Mouse (Mus musculus) neural tube, embryonic 15.5 days (tissue): ENCODE results near the gene E430018J23Rik. TPM values are rescaled to one million over a fixed set of nuclear protein-coding genes. Genes with fewer than 3 reads are reported as not detected.

ENCODE experiments used
- polyA plus RNA-seq: library from polyadenylated mRNA; unstranded; fragments of >200 nt; fragmentation: Nextera tagmentation; extraction: Ambion mirVana; gene quantifications from 2 replicates; pipeline ENCODE4 v1.2.1, GENCODE M21; 2015

The E430018J23Rik gene
- polyA plus RNA-seq, 1 experiment from 2014 or later = 5.0 TPM

Other genes starting within 250 kb of the E430018J23Rik start
- gene Cd2bp2, start 197.6 kb downstream of the E430018J23Rik start, polyA plus RNA-seq = 64.2 and 65.8 TPM in 2 replicates
- gene Tbc1d10b, start 185.2 kb downstream of the E430018J23Rik start, polyA plus RNA-seq = 30.0 and 35.6 TPM in 2 replicates
- gene Mylpf, start 184.7 kb downstream of the E430018J23Rik start, polyA plus RNA-seq = 42.1 and 72.2 TPM in 2 replicates
- gene Zfp553, start 160.6 kb downstream of the E430018J23Rik start, polyA plus RNA-seq = 47.5 and 48.8 TPM in 2 replicates
- 15.8 and 40.6 TPM in 2 replicates for gene Sept1, start 160.5 kb downstream of the E430018J23Rik start, polyA plus RNA-seq
- gene Zfp771, start 149.4 kb downstream of the E430018J23Rik start, polyA plus RNA-seq = 72.3 and 83.5 TPM in 2 replicates
- 128 and 136 TPM in 2 replicates for gene Dctpp1, start 132.9 kb downstream of the E430018J23Rik start, polyA plus RNA-seq
- 67.5 and 73.1 TPM in 2 replicates for gene Sephs2, start 119.6 kb downstream of the E430018J23Rik start, polyA plus RNA-seq
- gene Itgal, start 97.4 kb downstream of the E430018J23Rik start, polyA plus RNA-seq = 0.18 and 5.4 TPM in 2 replicates
- gene Zfp768, start 48.0 kb downstream of the E430018J23Rik start, polyA plus RNA-seq = 17.4 and 17.8 TPM in 2 replicates
- 8.1 and 8.5 TPM in 2 replicates for gene Zfp747, start 17.6 kb downstream of the E430018J23Rik start, polyA plus RNA-seq
- gene 9130019O22Rik, start 6.5 kb downstream of the E430018J23Rik start, polyA plus RNA-seq = 4.4 and 4.8 TPM in 2 replicates
- 4.2 and 6.3 TPM in 2 replicates for gene Zfp764, start 13.2 kb upstream of the E430018J23Rik start, polyA plus RNA-seq
- gene Zfp688, start 28.4 kb upstream of the E430018J23Rik start, polyA plus RNA-seq = 29.2 and 30.6 TPM in 2 replicates
- gene Zfp689, start 55.5 kb upstream of the E430018J23Rik start, polyA plus RNA-seq = 13.4 TPM in 2 replicates
- 35.9 and 37.5 TPM in 2 replicates for gene Prr14, start 66.0 kb upstream of the E430018J23Rik start, polyA plus RNA-seq
- gene Fbrs, start 85.6 kb upstream of the E430018J23Rik start, polyA plus RNA-seq = 10.7 and 12.2 TPM in 2 replicates
- 46.7 and 48.3 TPM in 2 replicates for gene Srcap, start 118.4 kb upstream of the E430018J23Rik start, polyA plus RNA-seq
- gene Gm42715, start 126.0 kb upstream of the E430018J23Rik start, polyA plus RNA-seq = 13.3 and 14.7 TPM in 2 replicates
- 6.9 and 7.3 TPM in 2 replicates for gene Tmem265, start 167.8 kb upstream of the E430018J23Rik start, polyA plus RNA-seq
- 57.4 and 60.6 TPM in 2 replicates for gene Phkg2, start 179.7 kb upstream of the E430018J23Rik start, polyA plus RNA-seq
- gene Ccdc189, start 195.0 kb upstream of the E430018J23Rik start, polyA plus RNA-seq = 7.1 and 7.4 TPM in 2 replicates
- gene Rnf40, start 195.1 kb upstream of the E430018J23Rik start, polyA plus RNA-seq = 37.9 and 38.5 TPM in 2 replicates
- 14.5 and 15.8 TPM in 2 replicates for gene Zfp629, start 222.2 kb upstream of the E430018J23Rik start, polyA plus RNA-seq